ENCODE assay signal across 21 mouse cellular contexts in genomic region chr8:75025809-75026208, GRCm38 (mm10).
"Had no signal": no experiment of that assay in that cellular context is flagged by ENCODE, and none has a peak within 500 bp of the region (broad histone marks: within the 10 kb centered on the region; RNA-seq: fewer than 3 reads in every experiment).

No protein-coding gene starts in this region.

- DNase-seq: gastrocnemius, adult 2 months; gastrocnemius, postnatal 10 days; gastrocnemius, postnatal 25 days; heart, adult 18-20 months; heart, postnatal 10 days; kidney, adult 18-20 months; kidney, adult 8-10 months; kidney, postnatal 10 days; kidney, postnatal 36 days; layer of hippocampus, adult 9-11 months; layer of hippocampus, postnatal 36 days; liver; liver, embryonic 13.5 days; liver, postnatal 0 days had no signal

- H3K4me1 ChIP-seq: heart, embryonic 10.5 days; heart, embryonic 12.5 days; hindbrain, embryonic 12.5 days; intestine, embryonic 15.5 days; limb, embryonic 10.5 days; limb, embryonic 12.5 days; liver, embryonic 13.5 days; liver, embryonic 15.5 days had no signal

- H3K27me3 ChIP-seq: heart, embryonic 12.5 days; hindbrain, embryonic 12.5 days; intestine, embryonic 15.5 days; limb, embryonic 12.5 days; liver, embryonic 13.5 days; liver, embryonic 15.5 days had no signal

- H3K4me3 ChIP-seq: gastrocnemius, adult 2 months; heart, embryonic 10.5 days; heart, embryonic 12.5 days; hindbrain, embryonic 12.5 days; intestine, embryonic 15.5 days; limb, embryonic 10.5 days; limb, embryonic 12.5 days; liver, embryonic 13.5 days; liver, embryonic 15.5 days had no signal

- H3K9me3 ChIP-seq: heart, embryonic 10.5 days; heart, embryonic 12.5 days; hindbrain, embryonic 12.5 days; intestine, embryonic 15.5 days; limb, embryonic 10.5 days; limb, embryonic 12.5 days; liver, embryonic 13.5 days; liver, embryonic 15.5 days had no signal
